Mouse (Mus musculus) retina, postnatal 7 days (tissue): ENCODE data around the gene Hhex.

ENCODE experiments used
- DNase-seq: peaks from one replicate; pipeline ENCODE4 v3.0.0-alpha.2; 2012; ENCODE audit warnings: low read depth, low spot score

Hhex gene

GRCm38 (mm10) chr19:37449246-37449645 lies 14.6 kb downstream of the Hhex start:
- no peak for DNase-seq

GRCm38 (mm10) chr19:37455528-37455927 lies 20.9 kb downstream of the Hhex start:
- DNase-seq: no peak

DNA sequence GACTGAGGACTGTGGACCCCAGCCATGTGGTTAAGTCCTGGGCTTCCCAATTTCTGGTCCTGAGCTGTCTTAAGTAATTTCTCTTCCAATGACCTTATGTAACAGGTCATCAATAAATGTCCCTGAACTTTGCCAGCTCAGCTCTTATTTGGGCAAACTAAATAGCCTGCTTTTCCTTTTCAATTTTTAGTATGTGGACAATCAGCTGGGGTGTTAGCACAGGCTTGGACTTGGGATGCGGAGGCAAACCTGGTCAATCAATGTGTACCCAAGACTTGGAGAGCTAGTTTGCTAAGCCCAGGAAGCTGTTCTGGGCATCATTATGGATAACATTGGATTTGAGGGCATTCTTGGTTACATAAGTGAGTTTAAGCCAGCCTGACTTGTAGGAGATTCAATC lies 21.4 kb downstream of the Hhex start:
- no peak for DNase-seq

- DNase-seq: no peak
Observed at GRCm38 (mm10) chr19:37458013-37458412, 23.4 kb downstream of the Hhex start.

- DNase-seq: no peak
Observed at GRCm38 (mm10) chr19:37466403-37466802, 31.8 kb downstream of the Hhex start.

GRCm38 (mm10) chr19:37466978-37467377 lies 32.4 kb downstream of the Hhex start:
- DNase-seq: no peak

GRCm38 (mm10) chr19:37468841-37469566 lies 34.4 kb downstream of the Hhex start:
- DNase-seq: no peak

- DNase-seq: no peak
Observed at GRCm38 (mm10) chr19:37471680-37472079, 37.1 kb downstream of the Hhex start.

GRCm38 (mm10) chr19:37472589-37472988 lies 38.0 kb downstream of the Hhex start:
- no peak for DNase-seq

DNA sequence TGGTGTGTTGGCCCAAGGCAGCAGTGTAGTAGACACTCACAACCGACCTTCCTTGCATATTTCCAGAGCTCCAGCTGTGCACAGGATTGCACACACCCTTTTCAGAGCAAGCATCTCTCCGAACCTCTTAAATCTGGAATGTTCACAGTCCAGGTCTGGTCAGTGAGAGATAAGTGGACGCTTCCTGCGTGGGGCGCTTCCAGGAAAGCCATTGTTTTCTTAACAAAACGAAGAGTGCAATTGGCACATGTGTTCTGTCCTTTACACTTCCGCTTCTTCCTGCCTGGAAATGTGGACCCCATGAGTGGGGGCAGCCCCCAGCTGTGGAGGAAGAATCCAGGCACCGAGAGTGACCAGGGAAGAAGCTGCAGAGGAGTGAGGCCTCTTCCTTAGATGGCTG lies 47.1 kb downstream of the Hhex start:
- DNase-seq: no peak

GRCm38 (mm10) chr19:37482556-37483187 lies 48.1 kb downstream of the Hhex start:
- no peak for DNase-seq

- DNase-seq: no peak
Observed at GRCm38 (mm10) chr19:37484787-37485186, 50.2 kb downstream of the Hhex start.

GRCm38 (mm10) chr19:37486801-37487200 lies 52.2 kb downstream of the Hhex start:
- DNase-seq: no peak

DNA sequence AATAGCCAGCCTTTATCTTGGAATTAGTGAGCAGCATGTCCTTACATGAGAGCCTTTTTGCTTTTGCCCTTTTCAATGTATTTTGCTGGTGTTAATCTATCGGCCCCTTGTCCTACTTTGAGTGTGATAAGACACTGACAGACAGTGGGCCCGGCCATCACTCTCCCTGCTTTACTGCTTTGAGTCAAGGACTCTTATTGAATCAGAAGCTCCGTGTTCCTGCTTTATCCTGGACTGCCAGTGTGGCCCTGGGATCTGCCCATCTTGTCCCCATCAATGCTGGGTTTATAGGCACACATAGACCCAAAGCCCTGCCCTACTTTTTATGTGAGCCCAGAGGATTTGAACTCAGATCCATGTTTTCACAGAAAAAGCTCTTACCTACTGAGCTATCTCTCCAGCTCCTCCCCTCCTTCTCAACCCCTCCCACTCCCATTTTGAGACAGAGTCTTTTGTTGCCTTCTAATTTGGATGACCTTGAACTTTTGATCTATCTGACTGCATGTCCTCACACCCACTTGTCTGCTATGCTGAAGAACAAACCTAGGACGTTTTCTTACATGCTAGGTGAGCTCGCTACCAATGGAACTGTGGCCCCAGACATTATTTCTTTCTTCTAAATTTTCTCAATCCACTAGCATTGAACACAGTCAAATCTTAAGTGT lies 53.3 kb downstream of the Hhex start:
- no peak for DNase-seq

DNA sequence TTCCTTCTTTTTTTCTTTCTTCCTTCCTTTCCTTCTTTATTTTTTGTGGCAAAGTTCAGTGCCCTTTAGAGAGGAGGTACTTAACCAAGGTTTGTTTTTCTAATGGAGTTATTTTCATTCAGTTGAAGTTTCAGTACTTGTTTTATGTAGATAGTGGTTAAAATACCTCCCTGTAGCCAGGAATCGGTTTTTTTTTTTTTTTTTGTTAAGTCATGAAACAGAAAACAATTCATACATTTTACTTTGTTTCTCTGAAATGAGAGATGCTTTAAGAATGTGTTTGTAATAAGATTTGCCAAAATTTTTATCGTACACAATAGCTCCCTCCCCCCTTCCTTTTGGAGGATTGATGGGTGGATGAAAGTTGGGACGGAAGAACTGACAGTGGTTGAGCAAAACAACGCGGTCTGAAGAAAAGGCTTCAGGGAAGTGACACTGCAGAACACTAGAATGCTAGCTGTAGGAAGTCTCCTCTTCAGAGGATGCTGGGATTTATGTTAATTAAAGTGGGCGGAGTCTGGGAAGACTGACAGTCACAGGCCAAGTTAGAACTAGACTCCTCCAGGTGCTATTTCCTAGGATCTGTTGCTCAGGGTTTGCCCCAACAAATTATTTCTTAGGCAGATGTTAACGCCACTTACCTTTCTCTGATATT lies 54.1 kb downstream of the Hhex start:
- DNase-seq: no peak
